Mouse (Mus musculus) lung, postnatal 25 days (tissue): Measurements from ENCODE around the gene Lca5.

Experiments
- DNase-seq: peaks from one replicate; pipeline ENCODE4 v3.0.0; 2022; ENCODE audit warnings: low spot score

The Lca5 gene

GRCm38 (mm10) chr9:83440392-83441357 is at the start of gene Lca5:
Gene Lca5 (minus strand): TSS chr9:83441127.
- peak; percentile 96 for DNase-seq

DNA sequence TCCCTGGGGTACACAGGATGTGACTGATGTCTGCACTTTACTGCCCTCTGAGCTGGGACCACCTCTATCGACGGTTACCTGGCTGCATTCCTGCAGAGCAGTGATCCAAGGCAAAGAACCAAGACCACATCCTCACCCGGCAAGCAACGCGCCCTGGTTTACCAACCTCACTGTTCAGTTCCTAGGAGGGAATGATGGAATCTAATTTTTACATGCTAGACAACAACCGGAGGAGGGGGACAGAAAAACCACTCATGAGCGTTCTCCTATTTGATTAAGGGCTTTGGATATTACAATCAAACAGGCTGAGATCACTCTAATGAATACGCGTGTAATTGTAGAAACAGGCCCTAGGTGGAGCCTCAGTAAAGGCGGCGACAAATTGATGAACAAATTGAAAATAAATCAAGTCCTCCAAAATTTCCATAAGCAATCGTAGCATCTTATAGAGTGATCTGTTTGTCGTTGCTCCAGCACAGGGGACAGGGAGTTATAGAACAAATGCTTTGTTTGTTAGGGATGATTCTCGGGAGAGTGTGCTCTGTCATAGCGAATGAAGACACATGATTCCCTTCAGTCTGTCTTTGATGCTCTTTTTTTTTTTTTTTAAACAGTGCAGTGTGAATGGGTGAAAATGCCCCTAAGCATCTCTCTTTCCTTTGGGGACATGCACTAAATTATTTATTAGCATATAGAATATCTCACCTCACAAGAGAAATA is 47.7 kb upstream of the Lca5 start:
- no peak for DNase-seq

DNA sequence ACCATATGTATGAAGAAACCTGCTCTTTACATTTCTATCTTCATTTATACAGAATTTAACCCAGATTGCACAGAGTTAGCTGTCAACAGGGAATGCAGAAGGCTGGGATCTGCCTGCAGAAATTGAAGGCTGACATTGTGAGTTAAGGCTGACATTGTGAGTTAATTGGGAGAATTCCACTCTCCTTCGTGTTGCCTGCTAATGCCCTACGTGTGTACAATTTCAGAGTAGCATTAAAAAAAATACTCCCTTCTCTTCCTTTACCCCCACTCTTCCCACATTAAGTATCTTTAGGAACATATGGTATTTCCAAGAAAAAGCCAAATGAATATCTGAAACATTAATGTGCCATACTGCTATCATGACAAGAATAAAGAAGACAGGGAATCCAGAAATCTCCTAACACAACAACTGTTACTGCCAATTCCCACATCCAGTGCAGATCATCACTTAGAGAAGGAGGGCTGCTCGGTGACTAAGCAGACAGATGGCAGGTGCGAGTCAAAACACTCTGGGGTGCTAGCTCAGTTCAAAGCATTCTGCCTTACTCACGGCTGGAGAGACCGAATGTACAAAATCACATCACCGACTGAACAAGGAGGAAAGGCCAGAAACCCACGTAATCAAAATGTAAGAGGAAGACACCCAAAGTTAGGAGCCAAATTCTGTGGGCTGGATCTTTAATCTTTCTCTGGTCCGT is 47.0 kb upstream of the Lca5 start:
- DNase-seq = no peak

- no peak for DNase-seq
Observed at GRCm38 (mm10) chr9:83485966-83486365, 45.0 kb upstream of the Lca5 start.

DNA sequence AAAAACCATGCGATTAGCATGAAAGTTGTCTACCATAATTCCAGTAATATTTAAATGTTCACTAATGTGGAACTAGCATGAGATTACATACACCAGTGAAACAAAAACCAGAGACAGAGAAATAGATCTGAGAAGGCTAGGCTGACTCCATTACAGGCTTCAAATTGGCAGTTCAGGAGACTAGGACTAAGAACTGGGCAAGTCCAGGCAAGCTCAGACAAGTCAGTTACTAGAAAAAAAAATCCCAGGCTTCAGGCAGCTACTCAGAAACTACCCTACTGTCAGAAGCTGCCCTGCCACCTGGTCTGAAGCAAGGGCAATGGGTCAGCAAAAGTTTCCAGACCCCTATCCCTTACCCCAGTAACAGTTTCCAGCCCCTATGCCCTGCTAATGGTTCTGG is 44.4 kb upstream of the Lca5 start:
- DNase-seq = no peak

- DNase-seq = peak; percentile 2
Observed at GRCm38 (mm10) chr9:83483419-83483818, 42.5 kb upstream of the Lca5 start.

- no peak for DNase-seq
Observed at GRCm38 (mm10) chr9:83482176-83482949, 41.4 kb upstream of the Lca5 start.

- DNase-seq = no peak
Observed at GRCm38 (mm10) chr9:83469871-83470270, 28.9 kb upstream of the Lca5 start.

DNA sequence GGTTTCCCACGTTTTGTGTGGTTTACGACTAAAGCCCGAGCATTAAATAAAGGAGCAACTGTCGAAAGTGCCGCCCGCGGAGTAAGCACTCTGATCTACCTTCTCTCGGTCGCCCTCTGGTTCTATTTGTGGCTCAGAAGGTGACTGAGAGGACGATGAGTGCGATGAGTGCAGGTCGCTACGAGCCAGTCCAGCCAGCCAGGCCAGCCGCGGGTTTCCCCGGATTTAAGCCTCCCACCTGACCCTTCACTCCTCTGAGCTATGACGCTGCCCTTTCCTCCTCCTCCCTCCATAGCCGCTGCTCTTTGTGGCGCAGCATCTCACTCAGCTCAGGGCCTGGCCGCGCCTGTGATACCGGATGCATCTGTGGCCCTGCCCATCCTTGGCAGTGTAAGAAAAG is 6.8 kb upstream of the Lca5 start:
- DNase-seq = peak; percentile 59

GRCm38 (mm10) chr9:83447176-83447575 is 6.2 kb upstream of the Lca5 start:
- DNase-seq = no peak

DNA sequence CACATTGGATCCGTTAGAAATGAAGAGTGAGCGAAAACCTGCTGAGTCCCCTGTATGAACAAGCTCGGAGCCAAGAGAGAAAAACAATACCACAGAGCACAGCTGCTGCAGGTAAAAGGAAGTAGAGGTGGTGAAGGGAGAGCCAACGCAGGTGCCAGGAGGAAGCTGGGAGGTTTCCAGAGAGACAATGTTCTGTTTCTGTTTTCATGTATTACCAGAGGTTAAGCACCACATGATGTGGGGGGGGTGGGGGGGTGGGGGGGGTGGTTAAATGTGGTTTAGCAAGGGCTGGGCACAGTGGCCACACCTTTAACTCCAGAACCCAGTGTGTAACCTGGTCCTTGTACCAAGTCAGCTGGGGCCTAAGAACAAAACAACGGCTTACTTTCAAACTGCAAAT is 3.3 kb downstream of the Lca5 start:
- peak; percentile 42 for DNase-seq

- DNase-seq = no peak
Observed at GRCm38 (mm10) chr9:83434489-83434888, 6.4 kb downstream of the Lca5 start.

DNA sequence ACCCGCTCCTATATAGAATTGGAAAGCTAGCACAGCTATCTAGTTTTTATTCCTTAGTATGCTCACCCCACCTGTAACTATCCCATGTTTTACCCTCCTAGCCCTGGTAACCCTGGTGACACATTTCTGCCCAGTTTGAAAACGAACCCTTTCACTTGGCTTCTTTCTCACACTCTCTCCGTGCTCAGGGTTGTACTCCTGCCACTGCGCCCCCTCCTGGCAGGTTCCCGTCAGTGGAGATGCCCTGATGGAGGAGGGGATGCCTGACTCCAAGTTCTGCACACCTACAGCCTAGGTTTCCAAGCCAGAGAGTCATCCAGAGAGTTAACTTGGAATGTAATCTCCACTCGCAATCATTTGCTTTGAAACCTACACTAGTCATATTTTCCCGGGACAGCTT is 7.3 kb downstream of the Lca5 start:
- peak; percentile 10 for DNase-seq

DNA sequence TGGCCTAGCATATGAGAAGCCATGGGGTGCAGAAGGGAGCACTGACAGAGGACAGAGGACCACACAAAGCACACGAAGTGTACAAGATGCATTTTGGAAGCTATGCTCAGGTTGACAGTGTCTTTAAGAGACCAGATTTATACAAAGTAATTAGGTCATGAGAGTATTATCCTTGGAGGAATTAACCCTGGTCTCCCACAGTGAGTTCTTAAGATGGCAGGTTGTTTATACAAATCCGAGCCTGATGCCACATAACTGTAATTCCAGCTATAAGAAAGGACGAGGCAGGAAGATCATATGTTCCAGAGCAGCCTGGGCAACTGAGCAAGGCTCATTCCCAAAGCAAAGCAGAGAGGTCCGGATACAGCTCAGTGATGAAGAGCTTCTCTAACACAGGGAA is 13.0 kb downstream of the Lca5 start:
- no peak for DNase-seq

GRCm38 (mm10) chr9:83418965-83419364 is 22.0 kb downstream of the Lca5 start:
- DNase-seq = no peak

- DNase-seq = no peak
Observed at GRCm38 (mm10) chr9:83413046-83413445, 27.9 kb downstream of the Lca5 start.

GRCm38 (mm10) chr9:83405150-83405549 is 35.8 kb downstream of the Lca5 start:
- DNase-seq = no peak

GRCm38 (mm10) chr9:83400783-83401182 is 40.1 kb downstream of the Lca5 start:
- DNase-seq = no peak

GRCm38 (mm10) chr9:83399414-83399813 is 41.5 kb downstream of the Lca5 start:
- no peak for DNase-seq

DNA sequence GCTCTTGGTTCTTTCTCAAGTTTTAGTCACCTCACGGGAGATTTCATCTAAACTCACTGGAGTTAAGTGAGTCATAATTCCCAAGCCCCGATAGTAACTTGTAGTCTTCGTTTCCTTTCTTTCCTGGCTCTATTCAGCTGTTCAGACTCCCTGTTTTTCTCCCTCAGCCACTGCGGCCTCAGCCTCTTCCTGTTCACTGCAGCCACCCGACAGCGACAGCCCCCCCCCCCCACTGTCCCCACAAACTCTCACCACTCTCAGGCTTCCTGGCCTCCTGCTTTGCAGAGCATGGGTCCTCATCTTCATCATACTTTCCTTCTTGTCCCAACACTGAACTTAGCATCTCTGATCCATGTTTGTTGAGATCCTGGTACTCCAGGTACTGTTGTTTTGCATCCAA is 42.7 kb downstream of the Lca5 start:
- DNase-seq = no peak

GRCm38 (mm10) chr9:83395456-83395855 is 45.5 kb downstream of the Lca5 start:
- DNase-seq = no peak

DNA sequence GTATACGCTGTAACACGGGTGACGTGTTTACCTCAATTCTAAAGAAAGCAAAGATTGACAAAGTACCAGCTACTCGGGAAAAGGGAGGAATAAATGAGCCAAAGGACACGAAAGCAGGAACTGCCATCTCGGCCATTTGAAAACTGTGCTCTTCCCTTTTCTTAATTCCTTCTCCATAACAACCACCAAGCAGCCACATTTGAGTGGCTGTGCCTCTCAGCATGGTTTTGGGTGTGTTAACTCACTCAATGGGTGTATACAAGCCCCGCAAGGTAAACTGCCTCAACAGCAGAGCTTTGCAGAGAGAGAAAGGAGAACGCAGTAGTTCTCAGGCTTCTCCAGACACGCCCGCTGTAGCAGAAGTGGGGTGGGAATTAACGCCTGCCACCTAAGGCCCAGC is 48.9 kb downstream of the Lca5 start:
- DNase-seq = no peak
